Mouse (Mus musculus) gonadal fat pad, adult 2 months (tissue): Measurements from ENCODE around the gene Olfr410. TPM values are rescaled to one million over a fixed set of nuclear protein-coding genes. Genes with fewer than 3 reads are reported as not detected.

Source experiments
- DNase-seq: peaks from one replicate; pipeline ENCODE4 v3.0.0-alpha.2; 2012; ENCODE audit warnings: low read depth
- polyA plus RNA-seq: library from polyadenylated mRNA; depleted of rRNA; stranded (reverse); fragments of >200 nt; gene quantifications from 2 replicates; pipeline ENCODE4 v1.2.3, GENCODE M21; 2012; rRNA removed

The Olfr410 gene
- not detected in 2 replicates for polyA plus RNA-seq

DNA sequence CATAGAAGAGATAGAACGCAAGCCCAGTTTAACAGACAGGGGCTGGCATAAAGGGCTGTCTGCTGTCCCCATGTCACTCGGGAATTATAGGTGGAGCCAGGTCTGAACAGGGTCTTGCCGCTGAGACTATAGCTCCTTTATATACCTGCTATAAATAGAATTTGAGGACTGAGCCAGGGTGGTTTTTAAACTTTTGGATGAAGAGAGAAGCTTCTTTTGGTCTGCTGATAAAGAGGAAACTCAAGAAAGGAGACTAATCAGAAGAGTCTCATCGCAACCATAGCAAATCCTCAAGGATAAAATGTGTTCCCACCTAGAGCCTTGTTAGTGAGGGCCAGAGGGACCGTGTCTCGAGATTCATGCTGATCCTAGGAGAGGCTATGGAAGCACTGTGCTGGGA, at the start of gene Olfr410:
TSS of gene Olfr410 (minus strand) at position 101 of the 400 bp plus-strand sequence.
- no peak for DNase-seq

- no peak for DNase-seq
Observed at GRCm38 (mm10) chr11:74387203-74387602, 49.4 kb upstream of the Olfr410 start.

GRCm38 (mm10) chr11:74385674-74386073, 47.8 kb upstream of the Olfr410 start:
- no peak for DNase-seq

DNA sequence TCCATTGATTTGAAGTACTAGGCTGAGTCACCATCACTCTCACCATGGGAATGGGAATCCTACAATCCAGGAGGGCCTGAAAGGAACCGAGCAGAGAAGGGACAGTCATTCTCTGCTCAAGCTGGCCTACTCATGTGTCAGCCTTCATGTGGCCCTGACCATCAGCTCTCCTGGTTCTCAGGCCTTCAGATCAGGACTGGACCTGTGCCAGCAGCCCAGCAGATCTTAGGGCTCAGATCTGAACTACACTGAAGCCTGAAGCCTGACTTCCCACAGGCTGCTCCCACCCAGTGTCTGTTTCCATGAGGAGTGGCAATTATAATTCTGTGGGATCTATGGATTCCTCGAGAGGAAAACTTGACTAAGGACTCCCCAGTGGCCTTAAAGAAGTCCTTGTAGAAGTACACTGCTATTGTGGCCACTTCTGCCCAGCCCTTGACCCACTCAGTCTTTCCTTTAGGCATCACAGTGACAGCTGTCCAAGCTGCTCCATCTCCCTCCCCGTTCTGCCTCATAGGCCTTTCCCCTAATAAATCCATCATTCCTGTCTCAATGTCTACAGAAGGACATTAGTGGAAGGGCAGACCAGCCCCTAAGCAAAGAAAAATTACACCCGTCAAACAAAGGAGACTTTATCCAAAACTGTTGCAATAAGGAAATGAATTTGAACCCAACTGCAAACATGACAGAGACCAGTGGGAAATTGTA, 41.5 kb upstream of the Olfr410 start:
- DNase-seq, result no peak

DNA sequence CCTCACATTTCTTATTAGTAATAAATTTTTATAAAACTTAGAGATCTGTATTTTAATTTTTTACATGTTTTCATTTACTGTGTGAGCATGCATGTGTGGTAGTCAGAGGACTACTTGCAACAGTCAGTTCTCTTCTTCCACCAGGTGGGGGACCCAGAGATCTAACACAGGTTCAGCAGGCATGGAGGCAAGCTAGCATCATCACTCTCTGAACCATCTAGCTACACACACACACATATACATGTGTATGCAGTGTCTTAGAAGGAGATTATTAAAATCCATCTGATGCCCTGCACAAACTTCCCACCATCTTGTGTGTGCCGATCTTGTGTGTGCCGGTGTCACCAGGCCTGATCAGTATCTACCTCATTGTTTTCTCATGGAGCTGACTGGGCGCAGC, 39.0 kb upstream of the Olfr410 start:
- DNase-seq, result no peak

DNA sequence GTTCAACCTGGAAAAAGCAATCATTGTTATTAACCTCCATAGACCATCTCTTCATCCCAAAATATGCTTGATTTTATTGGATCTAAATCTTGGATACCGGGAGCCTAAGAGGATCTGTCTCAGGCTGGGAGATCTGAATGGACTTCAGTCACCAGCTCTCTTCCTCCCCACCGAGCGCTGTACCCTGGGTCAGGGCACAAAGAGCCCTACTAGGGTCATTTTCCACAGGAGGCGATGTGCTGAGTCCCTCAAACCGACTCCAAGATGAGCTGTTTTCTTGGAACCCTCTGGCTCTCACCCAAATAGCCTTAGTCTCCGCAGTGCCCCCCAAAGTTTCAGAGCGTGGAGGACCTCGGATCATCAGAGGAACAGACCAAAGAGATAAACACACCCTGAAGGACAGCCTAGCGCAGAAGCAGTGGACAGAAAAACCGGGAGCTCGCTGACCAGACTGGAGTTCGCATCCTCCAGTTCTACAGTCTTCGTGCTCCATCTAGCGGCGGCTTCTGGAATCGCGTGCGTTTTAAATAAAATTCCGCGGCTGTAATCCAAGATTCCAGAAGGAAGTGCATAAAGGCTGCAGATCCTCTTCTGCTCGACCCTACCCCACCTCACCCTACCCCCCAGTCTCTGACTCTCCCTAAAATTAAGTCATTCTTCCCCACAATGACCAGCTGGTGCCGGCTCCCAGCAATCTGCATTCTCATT, 33.7 kb upstream of the Olfr410 start:
- DNase-seq, result no peak

- DNase-seq, result no peak
Observed at GRCm38 (mm10) chr11:74361769-74362168, 23.9 kb upstream of the Olfr410 start, which contains the start of gene Olfr412. Olfr412 (plus strand) TSS chr11:74362069.

GRCm38 (mm10) chr11:74352550-74352949, 14.7 kb upstream of the Olfr410 start, which contains the start of gene Olfr411:
Olfr411 (minus strand) TSS chr11:74352650.
- no peak for DNase-seq

GRCm38 (mm10) chr11:74328781-74329180, 9.1 kb downstream of the Olfr410 start:
- no peak for DNase-seq

DNA sequence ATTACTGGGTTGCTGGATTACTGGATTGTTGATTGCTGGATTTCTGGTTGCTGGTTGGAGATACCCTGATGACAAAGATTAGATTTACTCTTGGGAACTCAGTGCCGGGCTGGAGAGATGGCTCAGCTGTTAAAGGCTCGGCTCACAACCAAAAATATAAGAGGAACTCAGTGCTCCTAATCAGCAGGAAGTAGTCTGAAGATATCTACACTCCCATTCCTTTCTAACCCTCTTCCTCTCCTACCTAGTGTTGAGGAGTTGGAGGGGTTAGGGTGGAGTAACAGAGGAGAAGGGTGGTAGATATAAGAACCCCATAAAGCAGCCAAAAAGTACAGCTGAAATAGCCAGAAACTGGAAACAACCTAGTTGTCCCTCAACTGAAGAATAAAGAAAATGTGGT, 11.8 kb downstream of the Olfr410 start:
- DNase-seq, result no peak

DNA sequence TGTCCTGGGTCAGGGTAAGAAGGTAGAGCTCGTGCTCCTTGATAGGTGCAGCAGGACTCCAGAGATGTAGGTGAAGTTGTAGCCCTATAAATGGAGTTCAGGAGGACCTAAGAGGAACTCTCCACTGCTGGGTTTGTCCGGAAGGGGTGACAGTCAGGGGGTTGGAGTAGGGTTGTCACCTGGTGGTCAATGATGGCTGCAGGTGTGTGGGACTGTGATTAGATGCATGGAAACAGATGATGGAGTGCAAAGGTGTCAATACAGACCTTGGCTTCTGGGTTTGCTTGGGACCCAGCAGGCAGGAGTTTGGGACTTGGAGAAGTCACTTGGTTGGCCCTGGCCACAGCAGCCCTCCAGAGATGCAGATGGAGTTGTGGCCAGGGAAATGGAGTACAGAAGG, 50.6 kb downstream of the Olfr410 start:
- no peak for DNase-seq

- no peak for DNase-seq
Observed at GRCm38 (mm10) chr11:74283436-74283835, 54.4 kb downstream of the Olfr410 start, which contains the start of gene Olfr59. Olfr59 (plus strand) TSS chr11:74283736.

Other genes with a start within 250 kb of the Olfr410 start
- not detected in 2 replicates for gene Olfr401, start 224.3 kb downstream of the Olfr410 start, polyA plus RNA-seq
- not detected in 2 replicates for gene Olfr402, start 184.5 kb downstream of the Olfr410 start, polyA plus RNA-seq
- not detected in 2 replicates for gene Olfr403, start 151.8 kb downstream of the Olfr410 start, polyA plus RNA-seq
- not detected in 2 replicates for gene Olfr43, start 126.7 kb downstream of the Olfr410 start, polyA plus RNA-seq
- gene Olfr406, start 78.2 kb downstream of the Olfr410 start, polyA plus RNA-seq, result not detected in 2 replicates
- gene Olfr59, start 54.3 kb downstream of the Olfr410 start, polyA plus RNA-seq, result not detected in 2 replicates
- not detected in 2 replicates for gene Olfr411, start 14.6 kb upstream of the Olfr410 start, polyA plus RNA-seq
- gene Olfr412, start 24.0 kb upstream of the Olfr410 start, polyA plus RNA-seq, result not detected in 2 replicates